Mouse (Mus musculus) bone marrow macrophage, adult 2 months (primary cell): ENCODE data around the gene Gm28042.

Experiments
- CTCF ChIP-seq: IDR thresholded peaks from 2 replicates; pipeline ENCODE4 v1.5.1; 2012; ENCODE audit warnings: low read depth, mild to moderate bottlenecking, low read length, moderate library complexity
- POLR2A ChIP-seq: IDR thresholded peaks from 2 replicates; pipeline ENCODE4 v1.6.1; 2012; ENCODE audit warnings: mild to moderate bottlenecking, low read depth, low read length, borderline replicate concordance

- TF ChIP-seq CTCF (no peak), POLR2A (no peak)
Measured at GRCm38 (mm10) chr2:120008672-120009071, 18.6 kb upstream of the Gm28042 start.
